Mouse (Mus musculus): Measurements from ENCODE around the gene Phc3. TPM values are rescaled to one million over a fixed set of nuclear protein-coding genes. Genes with fewer than 3 reads are reported as not detected.

The Phc3 gene
- polyA plus RNA-seq, 1 experiment from 2014 or later, result 6.5 TPM

GRCm38 (mm10) chr3:30995283-30995898, 26.2 kb upstream of the Phc3 start, which contains the start of gene Prkci:
TSS of gene Prkci (plus strand) at chr3:30995747.
- H3K27ac ChIP-seq, result peak within 1 kb of the TSS; percentile 85
- H3K4me1 ChIP-seq, result peaks cover 28% of the 10 kb centered on the region
- under 1% methylated on average over 49 of the region's 50 CpGs for WGBS
- H3K9me3 ChIP-seq (replicated peaks), result no peaks in the 10 kb centered on the region
- H3K4me2 ChIP-seq (replicated peaks), result peak within 1 kb of the TSS; percentile 80
- no peaks in the 10 kb centered on the region for H3K36me3 ChIP-seq
- H3K4me3 ChIP-seq, result peak within 1 kb of the TSS; percentile 80
- peak; percentile 99 for ATAC-seq (ENCODE audit: low FRiP score)
- H3K27me3 ChIP-seq, result no peaks in the 10 kb centered on the region
- peak within 1 kb of the TSS; percentile 82 for H3K9ac ChIP-seq

GRCm38 (mm10) chr3:30994859-30995258, 25.6 kb upstream of the Phc3 start:
- H3K27ac ChIP-seq, result no peak overlapping the region
- peaks cover 23% of the 10 kb centered on the region for H3K4me1 ChIP-seq
- H3K27me3 ChIP-seq, result no peaks in the 10 kb centered on the region
- no peak overlapping the region for H3K9ac ChIP-seq
- no peak for ATAC-seq (ENCODE audit: low FRiP score)
- peak overlapping the region; percentile 80 for H3K4me3 ChIP-seq
- no peaks in the 10 kb centered on the region for H3K9me3 ChIP-seq (replicated peaks)
- H3K4me2 ChIP-seq (replicated peaks), result peak overlapping the region; percentile 80
- WGBS, result 27% methylated on average over 6 of the region's 6 CpGs
- H3K36me3 ChIP-seq, result no peaks in the 10 kb centered on the region

- H3K4me3 ChIP-seq, result no peak overlapping the region
- H3K9me3 ChIP-seq (replicated peaks), result no peaks in the 10 kb centered on the region
- H3K9ac ChIP-seq, result no peak overlapping the region
- H3K36me3 ChIP-seq, result no peaks in the 10 kb centered on the region
- no peak overlapping the region for H3K4me2 ChIP-seq (replicated peaks)
- ATAC-seq (ENCODE audit: low FRiP score), result no peak
- H3K4me1 ChIP-seq, result peaks cover 17% of the 10 kb centered on the region
- no peak overlapping the region for H3K27ac ChIP-seq
- no peaks in the 10 kb centered on the region for H3K27me3 ChIP-seq
Measured at GRCm38 (mm10) chr3:30993066-30993573, 23.9 kb upstream of the Phc3 start.

- H3K4me2 ChIP-seq (replicated peaks), result no peak overlapping the region
- no peaks in the 10 kb centered on the region for H3K27me3 ChIP-seq
- no peak overlapping the region for H3K9ac ChIP-seq
- no peaks in the 10 kb centered on the region for H3K9me3 ChIP-seq (replicated peaks)
- H3K36me3 ChIP-seq, result no peaks in the 10 kb centered on the region
- peaks cover 12% of the 10 kb centered on the region for H3K4me1 ChIP-seq
- 77% methylated on average over 7 of the region's 7 CpGs for WGBS
- H3K4me3 ChIP-seq, result no peak overlapping the region
- H3K27ac ChIP-seq, result no peak overlapping the region
- no peak for ATAC-seq (ENCODE audit: low FRiP score)
Measured at GRCm38 (mm10) chr3:30992161-30992560, 22.9 kb upstream of the Phc3 start.

- no peaks in the 10 kb centered on the region for H3K9me3 ChIP-seq (replicated peaks)
- H3K36me3 ChIP-seq, result no peaks in the 10 kb centered on the region
- no peak for ATAC-seq (ENCODE audit: low FRiP score)
- no peaks in the 10 kb centered on the region for H3K27me3 ChIP-seq
- H3K4me2 ChIP-seq (replicated peaks), result no peak overlapping the region
- WGBS, result 90% methylated on average over 9 of the region's 9 CpGs
- H3K4me1 ChIP-seq, result no peaks in the 10 kb centered on the region
- no peak overlapping the region for H3K9ac ChIP-seq
- H3K4me3 ChIP-seq, result no peak overlapping the region
- H3K27ac ChIP-seq, result no peak overlapping the region
Measured at GRCm38 (mm10) chr3:30987396-30988318, 18.4 kb upstream of the Phc3 start.

GRCm38 (mm10) chr3:30982924-30983536, 13.8 kb upstream of the Phc3 start:
- no peak overlapping the region for H3K4me3 ChIP-seq
- H3K4me2 ChIP-seq (replicated peaks), result no peak overlapping the region
- ATAC-seq (ENCODE audit: low FRiP score), result no peak
- H3K9me3 ChIP-seq (replicated peaks), result no peaks in the 10 kb centered on the region
- no peaks in the 10 kb centered on the region for H3K36me3 ChIP-seq
- no peaks in the 10 kb centered on the region for H3K4me1 ChIP-seq
- H3K27me3 ChIP-seq, result no peaks in the 10 kb centered on the region
- no peak overlapping the region for H3K9ac ChIP-seq
- 70% methylated on average over 8 of the region's 8 CpGs for WGBS
- no peak overlapping the region for H3K27ac ChIP-seq

- no peaks in the 10 kb centered on the region for H3K9me3 ChIP-seq (replicated peaks)
- H3K27me3 ChIP-seq, result no peaks in the 10 kb centered on the region
- H3K4me2 ChIP-seq (replicated peaks), result no peak overlapping the region
- H3K4me3 ChIP-seq, result no peak overlapping the region
- 76% methylated on average over 5 of the region's 5 CpGs for WGBS
- ATAC-seq (ENCODE audit: low FRiP score), result no peak
- no peaks in the 10 kb centered on the region for H3K36me3 ChIP-seq
- H3K4me1 ChIP-seq, result no peaks in the 10 kb centered on the region
- no peak overlapping the region for H3K9ac ChIP-seq
- no peak overlapping the region for H3K27ac ChIP-seq
Measured at GRCm38 (mm10) chr3:30981616-30982380, 12.6 kb upstream of the Phc3 start.

GRCm38 (mm10) chr3:30976991-30977603, 7.9 kb upstream of the Phc3 start:
- no peaks in the 10 kb centered on the region for H3K9me3 ChIP-seq (replicated peaks)
- no peak for ATAC-seq (ENCODE audit: low FRiP score)
- no peaks in the 10 kb centered on the region for H3K4me1 ChIP-seq
- H3K27ac ChIP-seq, result no peak overlapping the region
- no peak overlapping the region for H3K4me2 ChIP-seq (replicated peaks)
- WGBS, result 67% methylated on average over 1 of the region's 1 CpGs
- no peak overlapping the region for H3K9ac ChIP-seq
- H3K36me3 ChIP-seq, result no peaks in the 10 kb centered on the region
- no peak overlapping the region for H3K4me3 ChIP-seq
- H3K27me3 ChIP-seq, result no peaks in the 10 kb centered on the region

- H3K27me3 ChIP-seq, result no peaks in the 10 kb centered on the region
- H3K9ac ChIP-seq, result no peak overlapping the region
- no peaks in the 10 kb centered on the region for H3K36me3 ChIP-seq
- no peak overlapping the region for H3K4me2 ChIP-seq (replicated peaks)
- 42% methylated on average over 9 of the region's 9 CpGs for WGBS
- ATAC-seq (ENCODE audit: low FRiP score), result no peak
- H3K9me3 ChIP-seq (replicated peaks), result no peaks in the 10 kb centered on the region
- no peak overlapping the region for H3K27ac ChIP-seq
- H3K4me1 ChIP-seq, result no peaks in the 10 kb centered on the region
- no peak overlapping the region for H3K4me3 ChIP-seq
Measured at GRCm38 (mm10) chr3:30975102-30975754, 6.0 kb upstream of the Phc3 start.

- ATAC-seq (ENCODE audit: low FRiP score), result peak; percentile 77
- peak overlapping the region; percentile 67 for H3K4me2 ChIP-seq (replicated peaks)
- under 1% methylated on average over 50 of the region's 54 CpGs for WGBS
- peak overlapping the region; percentile 94 for H3K9ac ChIP-seq
- H3K27me3 ChIP-seq, result no peaks in the 10 kb centered on the region
- peak overlapping the region; percentile 93 for H3K4me3 ChIP-seq
- H3K9me3 ChIP-seq (replicated peaks), result no peaks in the 10 kb centered on the region
- H3K4me1 ChIP-seq, result peaks cover 7% of the 10 kb centered on the region
- H3K36me3 ChIP-seq, result peaks cover 19% of the 10 kb centered on the region
- peak overlapping the region; percentile 87 for H3K27ac ChIP-seq
Measured at GRCm38 (mm10) chr3:30968531-30969092, 603 bp downstream of the Phc3 start.

- no peak overlapping the region for H3K9ac ChIP-seq
- H3K4me2 ChIP-seq (replicated peaks), result no peak overlapping the region
- H3K4me1 ChIP-seq, result peaks cover 7% of the 10 kb centered on the region
- no peaks in the 10 kb centered on the region for H3K27me3 ChIP-seq
- no peak overlapping the region for H3K4me3 ChIP-seq
- no peak for ATAC-seq (ENCODE audit: low FRiP score)
- 95% methylated on average over 13 of the region's 13 CpGs for WGBS
- H3K9me3 ChIP-seq (replicated peaks), result no peaks in the 10 kb centered on the region
- H3K27ac ChIP-seq, result no peak overlapping the region
- H3K36me3 ChIP-seq, result peaks cover 36% of the 10 kb centered on the region
Measured at GRCm38 (mm10) chr3:30965644-30966043, 3.6 kb downstream of the Phc3 start.

All from hindbrain, embryonic 12.5 days (tissue).